Mouse (Mus musculus) left cerebral cortex, adult 11 months (tissue): ENCODE measurements around the gene Gadd45gip1.

ENCODE experiments used
- DNase-seq: peaks from one replicate; pipeline ENCODE4 v3.0.0; 2022; ENCODE audit warnings: low spot score

Gene Gadd45gip1

DNA sequence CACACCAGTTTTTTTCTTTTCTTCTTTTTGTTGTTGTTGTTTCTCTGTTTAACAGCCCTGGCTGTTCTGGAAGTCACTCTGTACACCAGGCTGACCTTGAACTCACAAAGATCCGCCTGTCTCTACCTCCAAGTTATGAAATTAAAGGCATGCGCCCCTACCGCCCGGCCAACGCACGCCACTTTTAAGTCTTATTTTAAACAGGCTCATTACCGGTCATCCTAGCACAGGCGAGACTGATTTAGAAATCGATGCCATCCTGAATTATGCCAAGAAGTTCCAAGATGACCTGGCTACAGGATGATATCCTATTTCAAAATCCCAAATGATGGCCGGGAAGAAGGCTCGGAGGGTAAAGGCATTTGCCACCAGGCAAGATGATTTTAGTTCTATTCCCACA, at the start of gene Gadd45gip1:
TSS of gene Gadd45gip1 (plus strand) at position 33 of the 400 bp plus-strand sequence.
- no peak for DNase-seq

DNA sequence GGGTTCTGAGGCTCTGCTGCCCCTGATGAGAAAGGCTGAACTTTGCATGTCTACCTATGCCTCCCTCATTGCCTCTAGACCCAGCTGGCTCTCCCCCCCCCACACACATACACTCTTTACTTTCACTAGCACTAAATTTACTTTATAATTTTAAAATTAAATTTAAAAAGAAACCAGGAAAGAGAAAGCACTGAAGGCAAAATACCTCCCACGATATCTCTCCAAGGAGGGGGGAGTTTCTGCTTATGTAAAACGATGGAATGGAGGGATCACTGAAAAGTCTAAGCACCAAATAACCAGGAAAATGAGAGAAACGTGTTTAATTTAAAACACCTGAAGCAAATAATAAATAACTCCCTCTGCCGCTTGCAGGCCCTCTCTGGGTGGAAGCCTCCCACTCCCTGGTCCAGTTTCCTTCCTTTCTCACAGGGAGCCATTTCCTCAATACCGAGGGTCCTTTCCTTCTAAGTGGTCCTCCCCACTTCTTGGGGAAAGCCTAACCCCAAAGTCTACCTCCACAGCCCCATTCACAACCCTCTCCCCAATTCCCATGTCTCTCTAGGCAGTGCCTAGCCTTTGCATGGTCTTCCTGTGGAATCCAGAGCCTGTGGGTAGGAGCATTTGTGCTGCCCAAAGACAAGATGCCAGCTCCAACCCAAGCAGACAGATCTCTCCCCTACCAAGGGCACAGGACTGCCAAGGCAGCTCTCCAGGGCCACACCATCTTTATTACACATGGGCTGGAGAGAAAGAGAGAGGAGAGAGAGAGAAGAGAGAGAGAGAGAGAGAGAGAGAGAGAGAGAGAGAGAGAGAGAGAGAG, 49.4 kb upstream of the Gadd45gip1 start:
- no peak for DNase-seq

DNA sequence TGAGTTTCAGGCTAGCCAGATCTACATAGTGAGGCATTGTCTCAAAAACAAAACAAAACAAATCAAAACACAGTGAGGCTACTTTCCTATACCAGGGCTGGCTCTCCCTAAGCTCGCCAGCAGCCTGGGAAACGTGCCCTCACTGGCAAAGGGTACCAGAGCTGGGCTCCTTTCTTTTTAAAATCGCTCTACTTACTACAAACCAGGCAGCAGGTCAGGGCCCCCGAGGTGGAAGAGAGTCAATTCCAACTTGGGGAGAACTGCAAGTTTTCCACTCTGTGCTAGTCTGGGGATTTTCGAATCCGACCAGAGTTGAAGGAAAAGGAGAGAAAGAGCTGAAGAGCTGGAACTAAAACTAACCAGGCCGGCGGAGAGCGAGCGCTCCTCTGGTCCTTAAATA, 48.6 kb upstream of the Gadd45gip1 start:
- no peak for DNase-seq

DNA sequence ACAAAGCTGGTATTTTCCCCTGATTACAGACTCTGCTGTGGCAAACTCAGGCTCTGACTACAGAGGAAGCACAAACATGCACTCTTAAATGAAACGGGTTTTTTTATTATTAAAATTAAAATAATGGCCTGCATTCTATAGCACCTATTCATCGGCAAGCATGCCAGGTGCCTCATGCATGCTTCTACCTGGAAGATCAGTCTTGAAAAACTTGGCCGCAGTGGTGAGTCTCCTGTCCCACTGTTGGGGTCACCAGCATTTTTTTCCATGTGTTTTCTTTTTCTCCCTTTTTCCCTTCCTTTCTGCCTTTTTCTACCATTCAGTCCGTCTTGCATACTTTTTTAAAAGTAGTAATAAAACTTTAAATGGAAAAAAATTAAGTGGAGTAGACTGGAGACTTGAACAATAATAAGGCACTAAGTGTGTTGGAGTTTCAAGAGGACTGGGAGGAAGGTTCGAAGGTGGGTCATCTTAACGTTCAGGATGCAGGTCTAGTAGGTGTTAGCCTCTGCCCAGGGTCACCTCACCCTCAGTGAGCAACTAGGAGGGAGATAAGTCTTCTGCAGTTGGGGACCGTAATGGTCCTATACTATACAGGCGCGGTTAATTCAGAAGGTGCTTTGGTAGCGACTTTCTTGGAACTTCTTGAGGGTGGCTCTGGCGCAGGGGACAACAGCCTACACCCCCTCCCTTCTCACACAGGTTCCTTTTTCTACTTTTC, 48.0 kb upstream of the Gadd45gip1 start:
- no peak for DNase-seq

DNA sequence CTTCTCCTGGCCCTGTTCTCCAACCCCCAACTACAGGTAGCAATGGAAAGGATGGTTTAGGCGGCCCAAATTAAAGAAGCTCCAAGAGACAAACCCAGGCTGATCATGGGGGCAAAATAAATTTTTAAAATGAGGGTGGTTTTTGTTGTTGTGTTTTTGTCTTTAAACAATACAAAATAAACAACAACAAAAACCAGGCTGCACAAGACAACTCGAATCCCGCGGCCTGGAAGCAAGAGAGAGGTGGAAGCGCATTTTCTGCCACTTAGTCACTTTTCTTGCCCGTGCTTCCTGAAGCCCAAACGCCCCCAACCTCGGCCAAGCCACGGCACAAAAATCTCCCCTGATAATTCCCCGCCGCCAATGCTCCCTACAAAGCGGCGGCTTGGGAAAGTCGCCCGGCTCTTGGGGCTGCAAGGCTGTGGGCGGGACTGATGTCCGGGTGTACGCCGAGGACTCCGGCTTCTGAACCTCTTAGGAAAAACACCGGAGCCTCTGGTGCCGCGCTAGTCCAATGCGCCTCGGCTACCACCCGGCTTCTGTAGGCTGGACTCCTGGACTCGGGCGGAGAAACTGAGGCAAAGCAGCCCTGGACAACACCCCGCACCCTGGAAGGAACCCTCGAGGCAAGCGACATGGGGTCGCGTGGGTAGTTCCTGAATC, 47.3 kb upstream of the Gadd45gip1 start:
- DNase-seq = no peak

DNA sequence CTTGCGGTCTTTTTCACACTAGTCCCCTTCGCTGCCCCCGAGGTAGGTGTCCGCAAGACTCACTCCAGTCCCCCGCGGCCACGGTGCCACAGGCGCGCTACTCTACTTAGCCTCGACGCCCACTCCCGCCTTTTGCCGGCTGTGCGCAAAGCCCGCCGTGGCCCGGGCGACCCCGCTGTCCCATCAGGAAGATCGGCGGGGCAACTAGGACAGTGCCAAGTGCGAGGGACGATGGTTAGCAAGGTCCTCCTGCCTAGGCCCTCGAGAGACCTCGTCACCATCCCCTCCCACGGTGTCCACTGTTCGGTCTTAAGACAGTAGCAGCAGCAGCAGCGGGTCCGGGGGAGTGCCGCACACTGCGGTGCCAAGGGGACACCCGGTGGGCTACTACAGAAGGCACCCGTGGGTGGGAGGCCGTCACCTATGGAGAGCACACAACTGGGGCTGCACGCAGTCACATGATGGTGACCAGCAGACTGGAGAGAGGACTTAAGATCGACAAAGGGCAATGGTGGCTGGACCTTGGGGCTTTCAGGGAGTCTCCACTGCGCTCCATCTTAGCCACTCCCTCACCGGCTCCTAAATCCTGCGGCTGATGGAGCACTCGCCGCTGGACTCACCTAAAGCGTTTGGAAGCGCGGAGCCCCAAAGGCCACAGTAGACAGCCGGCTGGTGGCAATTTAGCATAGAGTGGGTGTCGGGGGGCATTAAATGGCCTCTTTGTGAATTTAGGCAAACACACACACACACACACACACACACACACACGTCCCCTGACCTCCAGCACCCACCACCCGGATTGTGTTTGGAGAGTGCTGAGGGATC, 46.4 kb upstream of the Gadd45gip1 start:
- DNase-seq = no peak

DNA sequence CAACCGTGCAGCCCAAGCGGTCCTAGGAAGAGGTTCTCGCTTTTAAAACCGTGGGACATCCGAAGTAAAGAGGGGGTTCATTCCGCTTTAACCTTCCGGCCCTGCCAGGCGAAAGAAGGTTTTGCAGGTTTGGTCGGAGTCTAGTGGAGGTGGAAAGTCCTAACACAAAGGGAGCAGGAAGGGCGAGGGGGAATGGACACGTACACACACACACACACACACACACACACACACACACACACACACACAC, 45.9 kb upstream of the Gadd45gip1 start:
- DNase-seq = no peak

DNA sequence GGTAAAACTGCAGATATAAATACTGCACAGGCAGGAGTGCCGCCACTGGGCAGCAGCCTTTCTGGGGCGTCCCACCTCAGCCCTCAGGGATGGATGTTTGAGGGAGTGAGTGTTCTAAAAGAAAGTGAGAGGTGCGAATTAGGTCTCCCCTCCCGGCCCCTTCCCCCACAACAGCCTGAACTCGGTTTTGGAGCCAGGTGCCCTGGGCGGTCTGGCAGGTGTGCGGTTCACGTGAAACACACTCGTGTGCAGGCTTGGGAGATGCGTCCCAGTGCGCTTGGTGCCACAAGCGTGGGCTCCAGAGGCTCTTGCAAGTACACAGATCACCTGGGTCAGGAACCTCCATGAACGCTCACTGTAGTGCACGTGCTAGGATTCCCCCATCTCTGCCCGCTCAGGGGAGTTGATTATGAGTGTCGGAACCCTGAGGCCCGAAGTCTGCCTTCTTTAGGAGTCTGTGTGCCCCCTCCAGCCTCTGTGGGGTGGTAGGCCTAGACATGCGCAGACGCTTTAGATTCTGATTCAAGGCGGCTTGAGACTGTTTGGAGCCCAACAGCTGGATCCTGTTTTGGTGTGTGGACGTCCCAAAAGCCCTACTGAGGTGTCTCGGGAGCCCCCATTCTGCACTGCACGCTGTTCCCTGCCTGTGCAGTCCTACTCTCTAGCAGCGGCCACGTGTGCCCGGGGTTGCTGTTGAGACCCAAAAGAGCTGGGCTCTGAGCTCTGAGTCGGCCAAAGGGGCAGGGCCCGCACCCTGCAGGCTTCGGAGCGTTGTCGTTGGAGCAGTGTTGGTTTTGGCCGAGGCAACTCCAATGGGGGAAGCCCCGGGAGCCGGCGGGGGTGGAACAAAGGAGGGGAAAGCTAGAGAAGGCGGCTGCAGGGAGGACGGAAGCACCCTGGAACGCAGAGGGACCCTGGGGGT, 45.3 kb upstream of the Gadd45gip1 start:
- no peak for DNase-seq

DNA sequence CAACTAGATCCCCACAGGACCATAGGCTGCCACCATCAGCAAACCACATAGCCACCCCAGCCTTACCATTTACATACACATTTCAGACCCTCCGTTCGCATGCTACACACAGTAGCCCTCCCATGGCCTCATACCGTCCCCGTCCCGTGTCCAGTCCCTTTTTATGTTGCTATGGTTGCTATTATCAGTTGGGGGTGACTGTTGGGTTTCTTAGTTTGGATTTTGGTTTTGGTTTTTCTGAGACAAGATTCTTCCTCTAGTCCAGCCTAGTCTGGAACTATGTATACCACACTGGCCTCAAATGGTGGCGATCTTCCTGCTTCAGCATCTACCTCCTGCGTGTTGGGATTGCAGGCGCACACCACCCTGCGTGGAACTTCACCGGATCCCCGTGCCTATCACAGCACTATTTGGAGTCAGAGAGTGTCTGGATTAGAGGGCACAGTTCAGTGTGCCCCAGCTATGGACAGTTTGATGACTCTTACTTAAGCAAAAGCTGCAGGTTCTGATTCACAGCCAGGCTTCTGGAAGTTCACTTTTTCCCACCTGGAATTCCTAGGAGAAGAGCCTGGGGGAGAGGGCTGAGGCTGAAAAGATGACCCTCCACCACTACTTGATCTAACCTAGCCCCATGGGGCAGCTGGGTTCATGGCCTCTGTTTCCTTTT, 44.4 kb upstream of the Gadd45gip1 start:
- DNase-seq = no peak

DNA sequence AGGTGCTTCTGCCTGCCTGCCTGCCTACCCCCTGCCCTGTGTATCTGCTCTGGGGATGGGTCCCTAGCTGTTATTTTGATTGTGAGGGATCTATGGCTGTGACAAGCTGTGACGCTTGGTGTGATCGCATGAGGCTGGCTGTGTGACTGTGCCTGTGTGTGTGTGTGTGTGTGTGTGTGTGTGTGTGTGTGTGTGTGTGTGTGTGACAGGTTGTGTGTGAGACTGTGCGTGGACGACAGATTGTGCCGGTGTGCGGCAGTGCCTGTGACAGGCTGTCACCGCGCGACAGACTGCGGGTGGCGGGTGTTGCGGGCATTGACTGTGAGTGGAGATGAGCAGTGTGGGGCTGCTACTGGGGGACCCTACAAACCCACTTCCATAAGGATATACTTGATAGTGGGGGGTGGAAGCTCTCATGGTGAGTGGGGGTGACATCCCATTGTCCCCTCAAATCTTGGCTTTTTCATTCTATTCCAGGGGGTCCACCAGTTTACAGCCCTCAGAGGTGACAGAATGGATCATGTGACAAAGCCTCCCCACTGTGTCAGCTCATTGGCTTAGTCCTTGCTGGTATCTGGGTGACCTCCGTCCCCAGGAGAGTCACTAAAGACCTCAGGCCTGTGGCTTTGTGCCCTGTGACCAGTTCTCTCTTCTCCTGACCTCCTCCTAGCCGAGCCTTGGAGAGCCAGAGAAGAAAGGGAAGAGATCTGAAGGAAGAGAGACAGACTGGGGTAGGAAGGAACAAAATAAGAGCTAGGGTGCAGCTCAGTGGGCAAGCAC, 43.6 kb upstream of the Gadd45gip1 start:
- DNase-seq = no peak

DNA sequence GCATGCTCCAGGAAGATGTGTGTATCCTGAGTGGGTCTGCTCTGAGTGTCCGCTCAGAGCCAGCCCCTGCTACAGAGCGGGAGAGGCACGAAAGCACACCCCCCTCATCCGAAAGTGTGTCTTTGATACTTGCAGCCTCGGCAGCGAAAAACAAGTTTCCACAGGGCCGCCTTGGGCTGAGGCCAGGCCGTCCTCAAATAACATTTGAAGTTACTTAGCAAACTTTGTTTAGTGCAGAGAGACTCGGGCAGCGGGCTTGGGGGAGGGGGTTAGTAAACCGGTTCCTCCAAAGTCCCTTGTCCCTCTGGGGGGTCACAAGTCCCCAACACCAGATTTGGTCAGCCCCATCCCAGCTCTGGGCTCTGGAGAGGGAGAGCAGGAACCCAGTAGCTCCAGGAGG, 42.4 kb upstream of the Gadd45gip1 start:
- DNase-seq = no peak

DNA sequence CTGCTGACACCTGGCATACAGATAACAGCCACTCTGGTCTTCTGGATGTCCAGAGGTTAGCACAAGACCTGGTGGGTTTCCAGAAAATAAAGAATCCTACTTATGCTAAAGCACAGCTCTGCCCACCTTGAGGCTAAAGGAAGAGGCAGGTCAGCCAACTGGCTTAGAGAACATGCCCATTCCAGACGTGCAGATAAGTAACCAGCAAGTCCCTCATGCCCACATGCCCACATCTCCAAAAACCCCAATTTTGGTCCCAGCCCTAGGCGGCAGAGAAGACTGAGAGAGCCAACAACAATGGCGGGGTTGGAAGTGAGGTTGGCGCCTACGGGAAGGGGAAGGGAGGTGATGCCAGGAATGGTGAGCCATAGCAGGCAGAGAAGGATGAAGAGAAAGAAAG, 42.0 kb upstream of the Gadd45gip1 start:
- DNase-seq = no peak

DNA sequence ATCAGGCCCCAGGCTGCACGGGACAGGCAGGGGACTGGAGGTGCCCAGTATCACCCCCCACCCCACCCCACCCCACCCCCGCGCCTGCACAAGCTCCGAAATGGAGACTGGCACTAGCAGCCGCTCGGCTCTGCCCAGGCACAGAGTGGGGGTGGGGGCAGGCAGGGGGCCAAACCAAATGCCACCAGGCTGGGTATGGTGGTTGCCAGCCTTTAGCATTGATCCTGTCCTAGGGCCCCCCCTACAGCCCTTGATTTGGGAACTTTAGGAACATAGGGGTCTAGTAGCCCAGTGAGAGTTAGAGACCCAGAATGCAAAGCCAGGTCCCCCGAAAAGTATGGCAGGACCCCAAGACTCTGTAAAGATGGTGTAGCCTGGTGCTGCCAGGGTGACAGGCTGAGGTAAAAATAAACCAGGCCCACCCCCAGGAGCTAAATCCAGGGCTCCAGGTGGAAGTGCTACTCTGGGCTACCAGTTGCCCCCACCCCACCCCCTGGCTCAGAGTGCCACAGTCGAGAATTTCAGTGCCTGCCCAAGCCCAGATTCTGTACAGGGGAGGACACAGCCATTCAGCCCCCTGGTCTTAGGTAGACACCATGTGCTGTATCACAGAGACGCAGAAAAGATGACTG, 41.4 kb upstream of the Gadd45gip1 start:
- no peak for DNase-seq

DNA sequence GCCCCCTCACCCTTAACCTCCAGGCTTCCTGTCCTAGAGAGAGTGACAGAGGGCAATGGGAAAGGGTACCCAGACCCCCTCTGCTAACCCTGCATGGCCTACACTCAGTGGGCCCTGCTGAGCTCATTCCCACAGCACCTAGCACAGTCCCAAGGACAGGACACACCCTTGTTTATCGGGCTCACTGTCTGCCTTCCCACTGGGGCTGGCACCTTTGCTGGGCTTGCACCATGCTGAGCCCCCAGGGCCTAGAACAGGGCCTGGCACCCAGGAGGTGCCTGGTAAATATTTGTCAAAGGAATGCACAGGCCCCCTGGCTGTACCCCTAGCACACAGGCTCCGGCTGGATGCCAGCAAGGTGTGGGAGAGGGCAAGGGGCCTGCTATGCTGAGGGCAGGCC, 40.8 kb upstream of the Gadd45gip1 start:
- DNase-seq = no peak

DNA sequence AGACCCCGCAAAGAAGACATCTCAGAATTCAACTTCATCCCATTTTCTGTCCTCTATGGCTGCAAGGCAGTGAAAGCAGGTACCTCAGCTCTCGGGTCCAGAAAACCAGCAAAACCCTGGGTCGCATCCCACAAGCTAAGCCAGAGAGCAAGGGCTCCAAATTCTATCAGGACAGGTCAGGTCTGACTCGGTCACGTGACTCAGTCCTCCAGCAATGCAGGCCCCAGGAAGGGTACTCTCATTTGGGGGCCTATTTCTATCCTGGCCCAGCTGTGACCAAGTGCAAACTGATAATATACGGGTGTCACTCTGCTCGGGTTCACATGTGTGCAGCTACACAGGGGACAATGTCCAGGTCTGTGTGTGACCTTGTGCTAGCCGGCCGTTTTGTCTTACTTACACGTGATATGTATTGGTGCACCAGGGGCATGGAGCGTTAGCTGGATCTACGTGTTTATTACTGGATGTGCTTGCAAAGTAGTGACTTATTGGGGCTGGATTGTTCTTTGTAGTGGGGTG, 38.8 kb upstream of the Gadd45gip1 start:
- DNase-seq = no peak

DNA sequence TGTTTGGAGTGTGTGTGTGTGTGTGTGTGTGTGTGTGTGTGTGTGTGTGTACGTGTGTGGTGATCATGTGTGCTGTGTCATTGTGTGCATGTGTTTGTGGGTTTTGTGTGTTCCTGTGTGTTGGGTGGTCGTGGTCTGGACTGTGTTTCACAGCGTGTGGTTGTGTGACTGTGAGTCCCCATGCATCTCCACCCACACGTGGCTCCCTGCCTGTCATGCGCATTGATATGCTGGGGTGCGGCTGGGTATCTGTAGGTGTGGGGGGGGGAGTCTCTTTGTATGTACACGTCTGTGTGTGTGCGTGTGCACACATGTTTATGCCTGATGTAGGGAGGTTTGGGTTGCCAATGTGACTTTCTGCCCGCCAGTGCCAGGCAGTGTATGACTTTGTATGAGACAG, 38.2 kb upstream of the Gadd45gip1 start:
- no peak for DNase-seq

DNA sequence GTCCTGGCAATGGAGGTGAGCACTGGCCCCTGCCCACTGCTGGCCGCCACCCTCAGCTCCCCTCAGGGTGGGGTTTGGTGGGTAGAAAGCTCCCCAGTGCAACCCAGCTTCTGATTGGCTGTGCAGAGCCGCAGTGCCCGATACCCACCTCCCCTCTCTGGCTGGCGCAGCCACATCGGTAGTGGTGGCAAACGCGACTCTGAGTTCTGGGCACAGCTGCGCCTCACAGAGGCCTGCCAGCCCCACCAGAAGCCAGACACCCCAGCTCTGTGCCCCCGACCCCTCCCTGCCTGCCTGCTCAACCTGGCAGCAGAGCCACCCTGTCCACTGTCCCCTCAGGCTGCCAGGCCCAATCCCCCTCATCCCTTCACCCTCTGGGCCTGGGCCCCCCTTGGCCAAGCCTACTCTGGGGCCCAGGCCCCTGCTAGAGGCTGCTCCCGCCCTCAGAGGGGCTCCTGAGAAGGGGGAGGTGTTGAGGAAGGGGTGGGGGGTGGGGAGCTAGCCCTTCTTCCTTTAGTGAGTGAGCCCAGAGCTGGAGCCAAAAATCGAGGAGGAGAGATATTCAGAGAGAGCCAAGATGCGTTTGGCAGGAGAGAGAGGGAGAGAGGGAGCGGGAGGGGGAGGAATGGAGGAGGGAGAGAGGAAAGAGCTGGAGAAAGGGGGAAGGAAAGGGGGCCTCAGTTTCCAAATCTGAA, 37.4 kb upstream of the Gadd45gip1 start:
- DNase-seq = no peak

DNA sequence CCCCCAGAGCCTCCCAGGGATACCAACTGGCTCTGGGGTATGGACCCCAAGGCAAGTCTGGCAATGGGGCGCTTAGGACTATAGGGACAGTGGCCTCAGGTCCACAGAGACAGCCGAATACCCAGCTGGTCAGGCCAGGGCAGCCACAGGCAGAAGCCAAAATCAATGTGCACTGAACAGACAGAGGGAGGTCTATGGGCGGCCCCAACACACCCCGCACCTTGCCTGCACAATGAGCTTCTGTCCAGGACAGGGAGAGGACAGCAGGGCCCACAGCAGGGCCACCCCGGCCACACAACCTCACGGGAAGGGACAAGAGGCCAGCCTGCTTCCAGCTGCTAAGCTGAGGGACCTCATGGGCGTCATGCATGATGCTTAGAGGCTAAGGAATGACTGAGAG, 36.8 kb upstream of the Gadd45gip1 start:
- DNase-seq = no peak
